Mouse (Mus musculus): ENCODE measurements around the gene Gm6526.
"Not testable (repeated sequence)": the region's sequence is repeated elsewhere in the genome, so short reads cannot be mapped to it uniquely, and the experiment has no call there.

Gene Gm6526

GRCm38 (mm10) chr14:43747566-43747965 is at the start of gene Gm6526:
TSS of gene Gm6526 (plus strand) at chr14:43747866.
- DNase-seq, result not testable (repeated sequence)

GRCm38 (mm10) chr14:43727385-43727784 is 20.3 kb upstream of the Gm6526 start, which contains the start of gene Gm16506:
TSS of gene Gm16506 (minus strand) at chr14:43727485.
- not testable (repeated sequence) for DNase-seq

- not testable (repeated sequence) for DNase-seq
These were observed 37.0 kb downstream of the Gm6526 start, which contains the start of gene Gm8180 for GRCm38 (mm10) chr14:43784645-43785044. TSS of gene Gm8180 (minus strand) at chr14:43784745.

- DNase-seq, result not testable (repeated sequence)
These were observed 46.1 kb downstream of the Gm6526 start for GRCm38 (mm10) chr14:43793811-43794210.

GRCm38 (mm10) chr14:43796069-43796904 is 48.6 kb downstream of the Gm6526 start:
- peak in 1 of 2 experiments; percentile 3 for DNase-seq

- peak; percentile 7 for DNase-seq
These were observed 49.3 kb downstream of the Gm6526 start for GRCm38 (mm10) chr14:43796905-43797470.

GRCm38 (mm10) chr14:43804435-43804834 is 56.8 kb downstream of the Gm6526 start:
- not testable (repeated sequence) for DNase-seq

All from cerebellum, postnatal 10 days (tissue).